Mouse (Mus musculus): ENCODE data around the gene Sema4c. TPM values are rescaled to one million over a fixed set of nuclear protein-coding genes. Genes with fewer than 3 reads are reported as not detected.

The Sema4c gene
- total RNA-seq (2017): 7.7 to 16.7 TPM (median 7.8 TPM) in 3 replicates

GRCm38 (mm10) chr1:36558031-36558993 lies at the start of gene Sema4c:
TSS of gene Sema4c (minus strand) at chr1:36558349.
- no peak for ATAC-seq (replicated peaks; ENCODE audit: insufficient number of reproducible peaks, low FRiP score, low TSS enrichment, poor library complexity, severe bottlenecking)

GRCm38 (mm10) chr1:36606951-36607350 lies 48.8 kb upstream of the Sema4c start:
- no peak for ATAC-seq (replicated peaks; ENCODE audit: insufficient number of reproducible peaks, low FRiP score, low TSS enrichment, poor library complexity, severe bottlenecking)

- ATAC-seq (replicated peaks; ENCODE audit: insufficient number of reproducible peaks, low FRiP score, low TSS enrichment, poor library complexity, severe bottlenecking): no peak
Observed at GRCm38 (mm10) chr1:36604254-36605156, 46.4 kb upstream of the Sema4c start.

- no peak for ATAC-seq (replicated peaks; ENCODE audit: insufficient number of reproducible peaks, low FRiP score, low TSS enrichment, poor library complexity, severe bottlenecking)
Observed at GRCm38 (mm10) chr1:36603361-36603760, 45.2 kb upstream of the Sema4c start.

GRCm38 (mm10) chr1:36602271-36602670 lies 44.1 kb upstream of the Sema4c start:
- ATAC-seq (replicated peaks; ENCODE audit: insufficient number of reproducible peaks, low FRiP score, low TSS enrichment, poor library complexity, severe bottlenecking): no peak

- ATAC-seq (replicated peaks; ENCODE audit: insufficient number of reproducible peaks, low FRiP score, low TSS enrichment, poor library complexity, severe bottlenecking): no peak
Observed at GRCm38 (mm10) chr1:36598411-36598810, 40.3 kb upstream of the Sema4c start.

GRCm38 (mm10) chr1:36596114-36596513 lies 38.0 kb upstream of the Sema4c start:
- ATAC-seq (replicated peaks; ENCODE audit: insufficient number of reproducible peaks, low FRiP score, low TSS enrichment, poor library complexity, severe bottlenecking): no peak

- ATAC-seq (replicated peaks; ENCODE audit: insufficient number of reproducible peaks, low FRiP score, low TSS enrichment, poor library complexity, severe bottlenecking): no peak
Observed at GRCm38 (mm10) chr1:36595167-36595931, 37.2 kb upstream of the Sema4c start.

GRCm38 (mm10) chr1:36593099-36593498 lies 35.0 kb upstream of the Sema4c start:
- ATAC-seq (replicated peaks; ENCODE audit: insufficient number of reproducible peaks, low FRiP score, low TSS enrichment, poor library complexity, severe bottlenecking): no peak

GRCm38 (mm10) chr1:36591408-36591807 lies 33.3 kb upstream of the Sema4c start:
- no peak for ATAC-seq (replicated peaks; ENCODE audit: insufficient number of reproducible peaks, low FRiP score, low TSS enrichment, poor library complexity, severe bottlenecking)

- no peak for ATAC-seq (replicated peaks; ENCODE audit: insufficient number of reproducible peaks, low FRiP score, low TSS enrichment, poor library complexity, severe bottlenecking)
Observed at GRCm38 (mm10) chr1:36590664-36591063, 32.5 kb upstream of the Sema4c start.

GRCm38 (mm10) chr1:36589486-36589885 lies 31.3 kb upstream of the Sema4c start:
- ATAC-seq (replicated peaks; ENCODE audit: insufficient number of reproducible peaks, low FRiP score, low TSS enrichment, poor library complexity, severe bottlenecking): no peak

GRCm38 (mm10) chr1:36588476-36589450 lies 30.6 kb upstream of the Sema4c start:
- no peak for ATAC-seq (replicated peaks; ENCODE audit: insufficient number of reproducible peaks, low FRiP score, low TSS enrichment, poor library complexity, severe bottlenecking)

GRCm38 (mm10) chr1:36587860-36588259 lies 29.7 kb upstream of the Sema4c start:
- ATAC-seq (replicated peaks; ENCODE audit: insufficient number of reproducible peaks, low FRiP score, low TSS enrichment, poor library complexity, severe bottlenecking): no peak

- no peak for ATAC-seq (replicated peaks; ENCODE audit: insufficient number of reproducible peaks, low FRiP score, low TSS enrichment, poor library complexity, severe bottlenecking)
Observed at GRCm38 (mm10) chr1:36586288-36586687, 28.1 kb upstream of the Sema4c start.

- ATAC-seq (replicated peaks; ENCODE audit: insufficient number of reproducible peaks, low FRiP score, low TSS enrichment, poor library complexity, severe bottlenecking): no peak
Observed at GRCm38 (mm10) chr1:36583408-36584116, 25.4 kb upstream of the Sema4c start.

- no peak for ATAC-seq (replicated peaks; ENCODE audit: insufficient number of reproducible peaks, low FRiP score, low TSS enrichment, poor library complexity, severe bottlenecking)
Observed at GRCm38 (mm10) chr1:36582211-36582610, 24.1 kb upstream of the Sema4c start.
